Mouse (Mus musculus) adrenal gland, postnatal 10 days (tissue): Measurements from ENCODE around the gene Trappc3l. TPM values are rescaled to one million over a fixed set of nuclear protein-coding genes. Genes with fewer than 3 reads are reported as not detected.
A peak's percentile ranks its signal among the peaks of the same experiment; 100 is the strongest.
"Not testable (repeated sequence)": the region's sequence is repeated elsewhere in the genome, so short reads cannot be mapped to it uniquely, and the experiment has no call there.

Source experiments
- DNase-seq: peaks from one replicate; pipeline ENCODE4 v3.0.0; 2021; ENCODE audit warnings: mixed read lengths
- long read RNA-seq, 2 experiments: library from polyadenylated mRNA; stranded (forward); transcript quantifications; one replicate each; pipeline ENCODE4 v2.0.0; 2021
- total RNA-seq, 2 experiments: library from RNA; stranded (reverse); gene quantifications; 2 replicates each; pipeline ENCODE4 v1.2.3; 2021

Gene Trappc3l
- total RNA-seq, result not detected
- long read RNA-seq, experiment 1, result 0 reads
- long read RNA-seq, experiment 2, result 0 reads

DNA sequence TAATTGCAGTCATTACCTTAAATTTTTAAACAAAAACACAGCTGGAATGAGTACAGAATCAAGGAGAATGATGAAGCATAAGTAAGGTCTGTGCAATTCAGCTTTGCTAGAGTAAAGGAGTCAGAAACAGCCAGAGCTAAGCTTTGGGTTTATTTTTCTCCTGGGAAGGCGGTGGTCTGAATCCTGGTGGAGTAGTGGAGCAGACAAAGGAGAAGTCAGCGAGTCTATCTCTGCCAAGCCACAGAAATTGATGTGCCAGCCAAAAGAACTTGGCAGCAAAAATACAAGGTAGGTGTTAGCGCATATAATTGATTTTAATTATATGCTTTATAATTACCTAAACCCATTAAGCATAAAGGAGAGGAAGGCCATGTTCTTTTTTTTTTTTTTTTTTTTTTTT lies at the start of gene Trappc3l:
Gene Trappc3l (plus strand): TSS at position 197 of the 400 bp plus-strand sequence.
- no peak for DNase-seq

DNA sequence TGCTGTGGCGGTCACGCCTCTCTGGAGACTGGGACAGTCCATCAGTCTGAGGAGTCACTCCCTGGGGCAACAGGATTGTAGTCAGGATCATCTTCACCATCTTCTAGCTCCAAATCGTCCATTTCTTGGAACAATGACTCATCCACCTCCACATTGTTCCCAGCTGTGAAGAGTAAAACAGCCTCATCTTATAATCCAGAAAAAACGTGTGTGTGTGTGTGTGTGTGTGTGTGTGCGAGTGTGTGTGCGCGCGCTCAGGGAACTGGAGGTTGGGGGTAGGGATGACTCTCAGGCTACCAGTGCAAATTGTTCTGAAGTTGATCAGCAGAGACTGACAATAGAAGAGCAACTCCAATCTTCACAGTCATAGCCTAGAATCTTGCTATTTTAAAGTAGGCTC lies 40.7 kb upstream of the Trappc3l start:
- DNase-seq, result not testable (repeated sequence)

DNA sequence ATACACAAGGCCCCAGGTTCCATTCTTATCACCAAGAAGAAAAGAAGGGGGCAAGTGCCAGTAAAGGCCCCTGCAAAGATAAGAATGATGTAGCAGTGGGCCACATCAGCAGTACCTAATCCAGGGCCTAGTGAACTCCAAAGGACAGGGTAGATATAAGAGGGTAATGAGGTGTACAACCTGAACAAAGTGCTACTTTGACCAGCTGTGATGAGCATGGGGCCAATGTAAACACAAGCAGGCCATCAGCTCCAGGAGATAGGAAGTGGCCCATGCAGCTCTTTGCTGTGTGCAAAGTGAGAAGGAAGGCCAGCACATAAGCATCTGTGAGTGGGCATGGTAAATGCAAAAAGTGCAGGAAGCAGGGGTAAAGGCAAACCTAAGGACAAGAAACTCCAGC lies 39.0 kb upstream of the Trappc3l start:
- no peak for DNase-seq

DNA sequence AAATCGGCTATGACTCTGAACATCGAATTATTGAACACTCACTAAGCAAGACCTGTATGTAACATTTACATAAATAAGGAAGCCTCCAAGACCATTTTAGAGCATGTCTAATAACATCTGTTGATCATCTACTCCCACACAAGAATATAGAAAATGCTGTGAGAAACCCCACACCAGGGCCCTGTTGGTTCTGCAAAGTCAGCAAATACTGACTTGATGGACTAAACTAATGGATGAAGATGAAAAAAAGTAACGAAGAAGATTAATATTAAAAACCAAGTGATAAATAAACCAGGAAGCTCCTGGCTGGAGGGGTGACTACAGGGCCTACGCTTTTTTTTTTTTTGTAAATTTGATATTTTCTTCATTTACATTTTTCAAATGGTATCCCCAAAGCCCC lies 24.8 kb upstream of the Trappc3l start:
- no peak for DNase-seq

DNA sequence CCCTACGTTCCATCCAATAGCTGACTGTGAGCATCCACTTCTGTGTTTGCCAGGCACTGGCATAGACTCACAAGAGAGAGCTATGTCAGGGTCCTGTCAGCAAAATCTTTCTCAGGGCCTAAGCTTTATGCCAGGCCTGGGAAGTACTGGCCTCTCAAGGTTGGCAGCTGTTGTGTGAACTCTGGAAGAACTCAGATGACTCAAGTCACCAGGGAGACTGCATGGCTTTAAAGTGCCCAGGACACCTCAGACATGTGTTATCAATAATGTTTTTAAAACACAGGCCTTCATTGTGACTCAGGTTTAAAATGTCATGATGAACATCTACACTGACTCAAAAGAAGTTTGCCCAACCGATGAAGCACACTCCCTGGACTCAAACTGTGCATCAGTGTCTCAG lies 24.2 kb upstream of the Trappc3l start:
- peak; percentile 29 for DNase-seq

DNA sequence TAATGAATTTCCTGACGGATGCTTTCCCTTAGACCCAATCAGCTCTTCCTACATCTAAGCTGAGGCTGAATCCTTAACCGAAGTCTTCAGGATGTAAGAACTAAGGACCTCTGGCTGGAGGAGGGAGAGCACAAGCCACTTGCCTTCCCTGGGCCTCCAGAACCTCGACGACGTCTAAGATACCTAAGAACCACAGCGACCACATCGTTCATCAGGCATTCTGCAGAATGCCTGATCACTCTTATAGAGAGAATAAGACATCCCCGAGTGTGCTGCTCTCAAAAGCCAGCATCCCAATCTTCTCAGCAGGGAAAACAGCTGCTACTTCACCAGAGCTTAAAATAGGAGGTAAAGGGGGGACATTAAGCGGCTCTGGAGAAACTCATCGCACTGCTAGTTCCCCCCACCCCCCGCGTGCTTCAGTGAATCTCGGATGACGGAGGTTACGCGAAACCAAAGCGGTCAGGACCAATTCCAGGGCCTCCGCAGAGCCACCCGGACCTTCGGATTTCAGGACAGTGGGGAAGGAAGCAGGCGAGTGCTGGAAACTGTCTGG lies 18.6 kb upstream of the Trappc3l start:
- DNase-seq, result peak; percentile 7

DNA sequence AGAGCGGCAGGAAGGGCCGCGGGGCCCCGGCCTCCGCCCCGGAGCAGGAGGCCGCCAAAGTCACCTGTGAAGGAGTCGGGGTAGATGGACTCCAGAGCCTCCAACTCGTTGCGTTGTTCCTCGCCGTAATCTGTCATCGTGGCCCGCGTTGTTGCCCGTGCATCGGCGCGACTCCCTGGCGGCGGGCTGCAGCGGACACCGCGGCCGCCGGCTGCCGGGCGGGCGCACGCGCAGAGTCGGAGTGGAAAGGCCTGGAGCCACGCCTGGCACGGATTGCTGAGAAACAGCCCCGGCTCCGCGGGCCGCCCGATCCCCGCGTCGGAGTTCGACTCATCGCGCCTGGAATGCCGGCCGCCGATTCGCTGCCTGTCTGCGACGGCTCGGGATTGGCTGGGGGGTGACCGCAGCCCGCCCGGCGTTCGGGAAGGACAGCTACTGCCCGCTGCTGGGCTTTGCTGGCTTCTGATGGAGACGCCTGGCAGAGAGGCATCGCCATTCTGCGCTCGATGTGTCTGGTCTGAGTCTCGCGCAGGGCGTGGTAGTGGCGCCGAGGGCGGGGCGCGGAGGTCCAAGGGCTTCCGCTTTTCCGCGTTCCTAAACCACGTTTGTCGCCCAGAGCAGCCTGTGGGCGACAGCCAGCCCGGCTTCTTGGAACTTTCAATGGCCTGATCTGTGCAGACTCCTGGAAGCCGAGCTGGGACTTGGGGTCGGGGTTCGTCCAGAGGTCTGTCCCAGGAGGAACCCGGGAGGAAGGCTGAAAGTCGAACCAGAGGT lies 17.9 kb upstream of the Trappc3l start, which contains the start of gene Rwdd1:
Gene Rwdd1 (minus strand): TSS at position 323 of the 774 bp plus-strand sequence.
- peak; percentile 97 for DNase-seq

DNA sequence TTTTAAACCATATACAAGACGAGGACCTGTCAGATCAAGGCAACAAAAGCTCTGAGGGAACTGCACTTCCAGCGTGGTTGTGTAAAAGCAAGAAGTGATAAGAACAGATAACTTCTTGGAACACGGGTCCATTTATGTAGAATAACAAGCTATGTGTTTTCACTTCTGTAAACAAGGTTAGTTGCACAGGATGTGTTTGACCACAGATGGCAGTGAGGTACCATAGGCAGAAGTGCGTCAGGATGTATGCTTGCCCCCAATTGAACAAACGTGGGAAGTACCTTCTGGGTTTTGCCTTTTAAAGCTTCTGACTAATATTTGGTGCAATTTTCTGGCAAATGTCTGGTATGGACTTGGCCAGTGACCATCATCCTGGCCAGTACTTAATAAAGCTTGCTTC lies 7.1 kb upstream of the Trappc3l start:
- no peak for DNase-seq

DNA sequence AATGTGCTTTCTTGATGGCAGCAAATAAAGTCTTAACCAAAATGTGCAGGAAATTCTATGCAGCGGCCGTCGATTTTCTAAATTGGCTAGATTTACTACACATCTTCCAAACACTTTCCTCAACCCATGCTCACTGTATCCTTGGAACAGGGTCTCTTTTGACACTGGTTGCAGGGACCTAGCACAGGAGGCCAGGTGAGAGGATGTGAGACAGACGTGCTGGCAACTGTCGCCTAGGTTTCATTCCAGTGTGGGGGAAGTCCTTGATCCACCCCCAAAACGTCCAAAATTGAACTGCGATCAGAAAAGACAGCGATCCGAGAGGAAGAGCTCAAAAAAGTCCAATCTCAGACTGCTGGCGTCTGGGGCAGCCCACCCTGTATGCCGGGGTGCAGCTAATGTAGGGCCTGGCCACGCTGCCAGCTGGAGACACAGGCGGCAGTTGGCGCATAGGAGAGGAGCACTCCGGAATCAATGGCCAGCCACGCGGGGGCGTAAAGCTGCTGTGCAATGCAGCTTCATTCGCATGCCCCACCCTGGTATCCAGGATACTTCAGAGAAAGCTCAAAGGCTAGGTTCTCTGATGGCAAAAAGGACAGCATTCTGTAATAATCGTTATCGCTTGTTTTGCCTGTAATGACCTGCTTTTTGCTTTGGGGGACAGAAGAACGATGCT lies 3.6 kb upstream of the Trappc3l start:
- peak; percentile 87 for DNase-seq

DNA sequence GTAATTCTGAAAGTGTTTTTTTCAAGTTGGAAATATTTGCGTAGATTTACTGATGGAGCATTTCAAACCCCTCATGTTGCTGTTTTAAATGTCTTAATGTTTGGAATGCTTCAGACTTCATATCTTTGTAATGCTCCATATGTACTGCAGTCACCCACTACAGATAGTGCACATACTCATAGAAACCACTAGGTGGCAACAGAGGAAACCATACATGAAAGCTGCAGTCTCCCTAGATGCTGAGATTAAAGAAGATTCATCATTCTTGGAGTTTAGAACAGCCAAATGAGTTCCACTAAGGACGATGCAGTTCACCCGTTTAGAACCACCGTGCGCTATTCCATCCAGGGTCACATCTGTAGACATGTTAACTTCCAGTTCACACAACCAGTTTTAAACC lies 810 bp upstream of the Trappc3l start:
- peak; percentile 6 for DNase-seq

DNA sequence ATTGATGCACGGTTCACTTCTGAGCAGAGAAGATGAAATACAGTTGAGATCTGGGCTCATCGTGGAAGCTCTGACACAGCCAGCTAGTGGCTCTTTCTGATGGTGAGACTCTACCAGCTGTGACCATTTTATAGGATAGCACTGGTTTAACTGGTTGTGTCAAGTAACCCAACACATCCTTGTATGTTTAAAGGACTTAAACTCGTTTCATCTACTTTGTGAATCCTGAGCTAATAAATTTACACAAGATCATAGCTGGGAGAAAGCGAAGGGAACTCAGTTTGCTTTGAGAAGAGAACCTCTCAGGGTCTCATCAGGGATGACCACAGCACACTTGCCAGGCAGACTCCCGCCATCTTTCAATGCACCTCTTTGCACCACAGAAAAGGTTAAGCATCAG lies 6.8 kb downstream of the Trappc3l start, which contains the start of gene Calhm4:
Gene Calhm4 (minus strand): TSS at position 101 of the 400 bp plus-strand sequence.
- no peak for DNase-seq

DNA sequence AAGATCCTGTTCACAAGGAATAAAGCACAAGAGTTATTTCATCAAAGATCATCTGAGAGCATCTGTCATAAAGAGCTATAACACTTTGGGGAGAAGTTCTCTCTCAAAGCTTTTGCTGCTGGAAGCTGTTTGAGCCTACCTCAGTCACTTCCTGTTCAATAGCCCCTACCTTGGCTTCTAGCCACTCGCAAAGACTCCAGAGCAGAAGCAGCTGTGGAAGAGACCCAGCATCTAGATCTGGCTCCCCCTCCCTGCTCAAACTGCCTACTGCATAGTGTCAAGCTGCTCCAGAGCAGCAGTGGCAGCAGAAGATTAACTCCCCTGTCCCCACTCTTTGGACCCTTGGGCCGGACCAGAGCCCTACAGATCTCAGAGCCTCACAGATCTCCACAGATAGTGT lies 16.6 kb downstream of the Trappc3l start:
- DNase-seq, result no peak

DNA sequence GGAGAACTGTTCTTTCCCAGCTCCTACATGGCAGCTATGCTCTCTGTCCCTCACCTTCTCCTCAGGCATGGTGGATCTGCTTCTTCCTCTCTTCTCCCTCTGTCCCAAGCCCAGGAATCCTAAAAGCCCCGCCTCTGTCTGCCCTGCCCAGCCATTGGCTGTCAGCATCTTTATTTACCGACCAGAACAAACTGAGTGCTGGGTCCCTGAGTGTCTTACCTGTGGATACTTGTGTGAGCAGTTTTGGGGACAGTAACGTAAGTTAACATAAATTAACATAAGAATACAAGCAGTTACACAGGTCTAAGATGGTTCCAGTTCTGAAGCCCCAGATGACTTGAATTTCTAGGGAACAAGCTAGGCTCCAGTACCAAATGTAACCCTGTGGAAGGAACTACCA lies 29.2 kb downstream of the Trappc3l start:
- no peak for DNase-seq

DNA sequence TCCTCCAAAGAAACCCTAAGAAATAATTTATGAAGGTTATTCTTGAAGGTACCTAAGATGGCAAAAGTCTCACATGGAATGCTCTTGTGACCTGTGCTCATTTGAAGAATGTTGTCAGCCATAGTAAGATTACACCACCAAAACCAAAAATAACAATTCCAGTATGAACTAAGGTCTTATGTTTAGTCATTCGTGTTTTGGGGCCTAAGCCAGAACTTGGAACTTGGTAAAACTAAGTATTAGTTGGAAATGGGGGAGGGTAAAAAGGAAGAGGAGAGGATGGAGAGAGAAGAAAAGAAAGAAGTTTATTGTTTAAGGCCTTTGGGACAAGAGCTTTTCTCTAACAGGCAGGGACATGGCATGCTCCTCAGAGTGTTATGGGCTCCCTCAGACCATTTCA lies 32.2 kb downstream of the Trappc3l start:
- no peak for DNase-seq

DNA sequence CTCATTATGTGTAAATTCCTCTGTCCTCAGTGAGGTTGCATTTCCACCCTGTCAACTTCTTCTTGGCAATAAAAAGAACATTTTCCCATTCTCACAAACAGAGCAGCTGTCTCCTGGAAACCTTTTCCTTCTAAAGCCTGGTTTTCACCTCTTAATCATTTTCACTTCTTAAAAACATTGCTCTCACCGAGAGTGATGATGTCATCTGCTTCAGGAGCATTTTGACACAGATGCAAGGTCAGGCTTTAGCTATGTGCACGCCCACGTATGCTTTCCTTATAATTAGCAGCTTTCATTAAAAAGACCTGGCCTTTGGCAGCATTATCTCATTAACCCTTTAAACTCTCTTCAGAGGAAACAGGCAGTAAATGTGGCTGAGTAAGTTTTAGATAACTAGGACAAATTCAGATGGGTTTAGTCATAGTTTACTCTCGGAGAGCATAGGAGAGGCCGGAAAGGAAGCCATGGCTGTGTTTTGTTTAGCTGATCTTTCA lies 33.6 kb downstream of the Trappc3l start:
- no peak for DNase-seq

DNA sequence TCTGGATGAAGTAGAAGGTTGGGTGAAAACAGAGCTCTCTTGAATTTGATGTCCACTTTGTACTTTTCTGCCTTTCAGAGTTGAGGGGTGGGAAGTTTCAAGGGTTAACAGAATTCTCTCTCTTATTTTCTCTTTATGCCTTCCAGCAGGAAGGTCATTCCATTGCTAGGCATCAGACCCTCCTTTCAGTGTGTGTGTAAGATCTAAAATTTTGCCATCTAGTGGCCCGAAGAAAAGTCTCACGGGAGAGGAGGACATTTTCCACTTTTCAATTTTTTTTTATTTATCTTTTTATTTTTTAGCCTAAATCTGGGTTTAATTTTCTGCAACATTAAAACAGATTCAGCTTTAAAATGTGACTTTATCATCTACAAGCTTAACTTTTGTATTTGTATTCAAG lies 34.3 kb downstream of the Trappc3l start:
- no peak for DNase-seq

DNA sequence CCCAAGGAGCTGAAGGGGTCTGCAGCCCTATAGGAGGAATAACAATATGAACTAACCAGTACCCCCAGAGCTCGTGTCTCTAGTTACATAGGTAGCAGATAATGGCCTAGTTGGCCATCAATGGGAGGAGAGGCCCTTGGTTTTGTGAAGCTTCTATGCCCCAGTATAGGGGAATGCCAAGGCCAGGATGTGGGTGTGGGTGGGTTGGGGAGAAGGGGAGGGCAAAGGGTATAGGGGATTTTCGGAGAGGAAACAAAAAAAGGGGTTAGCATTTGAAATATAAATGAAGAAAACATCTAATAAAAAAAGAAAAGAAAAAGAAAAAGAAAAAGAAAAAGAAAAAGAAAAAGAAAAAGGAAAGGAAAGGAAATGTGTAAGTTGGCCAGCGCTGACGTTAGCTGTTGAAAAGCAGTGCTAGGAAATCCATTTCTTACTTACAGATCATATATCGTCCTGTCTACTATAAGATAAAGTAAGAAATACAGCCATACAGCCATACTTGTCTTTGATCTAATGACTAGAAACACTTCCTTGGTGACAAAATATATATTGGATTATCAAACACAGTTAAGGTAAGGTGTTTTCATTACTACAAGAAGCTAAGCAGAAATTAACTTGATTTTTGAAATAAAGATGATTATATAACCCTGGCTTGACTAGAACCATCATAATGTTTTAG lies 37.3 kb downstream of the Trappc3l start:
- no peak for DNase-seq

DNA sequence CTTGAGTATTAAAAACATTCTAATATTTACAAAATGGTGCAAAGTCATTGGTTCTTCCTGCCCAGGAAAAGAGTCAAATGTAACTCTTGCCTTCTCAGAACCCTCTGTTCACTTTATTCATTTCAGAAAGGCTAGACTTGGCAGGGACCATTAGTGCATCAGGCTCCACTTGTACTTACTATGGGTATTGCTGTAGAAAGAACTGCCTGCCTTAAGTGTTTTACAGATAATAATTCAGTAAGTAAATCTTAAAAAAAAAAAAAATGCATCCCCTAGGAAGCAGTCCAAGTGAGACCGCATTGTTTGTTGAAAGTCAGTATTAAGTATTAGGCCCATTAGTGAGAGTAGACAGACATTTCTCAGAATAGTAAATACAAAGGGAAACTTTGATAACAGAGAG lies 49.1 kb downstream of the Trappc3l start:
- no peak for DNase-seq

DNA sequence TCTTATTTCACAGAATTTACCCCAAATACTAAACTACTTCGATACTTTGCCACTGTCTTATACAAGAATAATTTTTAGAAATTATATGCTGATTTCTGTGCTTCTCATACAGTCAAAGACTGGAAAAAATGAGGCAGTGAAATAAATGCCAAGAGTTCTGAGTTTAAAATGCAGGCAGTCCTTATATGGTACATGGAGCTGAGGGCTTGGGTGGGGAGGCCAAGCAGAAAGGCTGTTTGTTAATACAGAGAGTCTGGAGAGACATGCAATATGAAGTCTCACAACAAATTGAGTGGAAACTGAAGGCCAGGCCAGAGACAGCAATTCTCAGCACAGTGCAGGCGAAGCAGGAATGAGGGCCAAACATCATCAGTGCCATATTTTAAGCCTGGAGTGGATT lies 51.1 kb downstream of the Trappc3l start:
- DNase-seq, result no peak

DNA sequence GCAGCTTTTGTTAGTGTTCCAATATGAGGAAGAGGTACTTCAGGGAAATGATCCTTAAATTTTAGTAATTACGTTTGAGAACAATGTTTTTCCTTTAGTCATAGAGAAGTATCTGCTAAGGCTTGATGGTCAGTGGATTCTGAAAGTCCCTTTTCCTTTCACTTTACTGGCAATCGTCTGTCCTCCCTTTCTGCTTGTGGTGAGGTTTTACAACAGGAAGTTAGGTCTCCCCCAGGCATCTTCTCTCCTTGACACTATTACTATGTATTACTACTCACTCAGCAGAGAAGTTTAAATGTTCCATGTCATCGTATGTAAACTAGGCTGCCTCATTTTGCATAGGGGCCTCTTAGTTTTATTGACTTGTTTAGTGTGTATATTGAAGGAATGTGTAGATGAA lies 52.1 kb downstream of the Trappc3l start:
- DNase-seq, result no peak

DNA sequence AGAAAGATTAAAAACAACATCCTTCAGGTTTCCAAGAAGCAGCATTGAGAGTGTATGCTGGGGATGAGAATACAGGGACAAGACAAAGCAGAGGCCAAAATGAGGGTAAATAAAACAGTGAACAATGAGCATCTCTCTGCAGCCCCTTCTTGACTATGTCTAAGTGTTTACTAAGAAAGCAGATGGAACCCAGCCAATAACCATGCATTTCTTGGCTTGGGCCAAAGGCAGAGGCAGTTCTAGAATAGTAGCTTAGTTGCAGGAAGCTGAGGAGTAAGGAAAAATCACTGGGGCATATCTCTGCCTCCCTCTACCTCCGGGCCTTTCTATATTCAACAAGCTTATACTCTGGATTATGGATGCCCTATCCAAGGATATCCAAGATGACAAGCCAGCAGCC lies 53.1 kb downstream of the Trappc3l start:
- no peak for DNase-seq

DNA sequence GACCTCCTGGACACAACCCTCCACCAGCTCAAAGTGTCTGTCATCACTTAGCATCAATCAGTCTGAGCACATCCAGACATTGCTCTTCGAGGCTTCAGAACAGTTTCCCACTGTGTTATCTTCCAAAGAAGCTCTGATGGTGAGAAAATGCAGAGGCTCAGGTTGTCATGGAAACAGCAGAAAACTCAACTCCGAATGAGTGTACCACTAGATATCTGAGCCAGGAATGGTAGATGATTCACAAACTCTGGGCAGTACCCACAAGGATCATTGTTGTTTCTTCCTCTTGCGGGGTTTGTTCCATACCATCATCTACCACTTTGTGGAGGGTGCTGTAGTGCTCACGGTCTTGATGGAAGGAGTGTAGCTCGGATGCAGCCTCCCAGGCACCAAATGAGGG lies 54.5 kb downstream of the Trappc3l start:
- no peak for DNase-seq

DNA sequence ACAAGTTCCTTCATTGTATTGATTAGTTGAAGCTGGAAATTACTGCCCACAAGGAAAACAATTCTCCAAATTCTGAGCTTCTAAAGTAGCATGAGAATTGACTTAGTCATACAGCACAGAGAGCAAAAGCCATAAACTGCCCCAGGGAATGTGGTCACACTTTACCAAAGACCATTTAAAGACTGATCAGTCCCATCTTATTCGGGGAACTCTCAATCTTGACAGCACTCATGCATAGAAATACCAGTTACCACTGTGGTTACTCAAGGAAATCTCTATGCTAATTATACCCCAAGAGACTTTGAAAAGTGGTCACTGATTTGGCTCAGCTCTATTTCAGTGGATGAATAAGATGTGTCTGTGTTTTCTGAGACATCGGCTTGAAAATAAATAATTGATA lies 57.8 kb downstream of the Trappc3l start:
- DNase-seq, result no peak
